Comparison of ENCODE assay signal across 22 mouse cellular contexts in genomic region chr7:139777243-139777642, GRCm38 (mm10). TPM values are rescaled to one million over a fixed set of nuclear protein-coding genes. Genes with fewer than 3 reads are reported as not detected.
DNase-seq lines count a peak whose midpoint lies in the region; ATAC-seq lines count a peak whose summit lies in the region.
"Had no signal": no experiment of that assay in that cellular context is flagged by ENCODE, and none has a peak within 500 bp of the region (broad histone marks: within the 10 kb centered on the region; RNA-seq: fewer than 3 reads in every experiment).

No protein-coding gene starts in this region.

- no peak overlapping the region for H3K27ac ChIP-seq in hindbrain, embryonic 12.5 days
- H3K27ac ChIP-seq: embryonic facial prominence, embryonic 12.5 days; forebrain, embryonic 12.5 days; heart, embryonic 10.5 days; hindbrain, embryonic 15.5 days had no signal

- intact Hi-C loops in left cerebral cortex, postnatal 10 days (cut with DNase I): no loop called here

- 90% methylated on average over 2 of the region's 2 CpGs for WGBS in hindbrain, embryonic 12.5 days

- H3K4me3 ChIP-seq in hindbrain, embryonic 12.5 days: no peak overlapping the region
- H3K4me3 ChIP-seq: embryonic facial prominence, embryonic 12.5 days; forebrain, embryonic 12.5 days; heart, embryonic 10.5 days; hindbrain, embryonic 15.5 days had no signal

- no peaks in the 10 kb centered on the region for H3K36me3 ChIP-seq in hindbrain, embryonic 12.5 days
- H3K36me3 ChIP-seq: embryonic facial prominence, embryonic 12.5 days; forebrain, embryonic 12.5 days; G1E; heart, embryonic 10.5 days; hindbrain, embryonic 15.5 days had no signal

- H3K27me3 ChIP-seq in hindbrain, embryonic 12.5 days: no peaks in the 10 kb centered on the region
- H3K27me3 ChIP-seq: embryonic facial prominence, embryonic 12.5 days; forebrain, embryonic 12.5 days; hindbrain, embryonic 15.5 days had no signal

- no peak for ATAC-seq in hindbrain, embryonic 12.5 days (ENCODE audit: low FRiP score)
- ATAC-seq: CD4-positive, CD25-positive, alpha-beta regulatory T cell, adult 4 months had no signal

- DNase-seq in cerebellum, postnatal 10 days: peak; percentile 46 to 50
- DNase-seq in cerebellum, adult 11 months: no peak
- DNase-seq in heart, postnatal 4 days: peak; percentile 9
- no peak for DNase-seq in heart, adult 9 months (ENCODE audit: low spot score in 2 of 2)
- peak; percentile 23 to 36 for DNase-seq in left cerebral cortex, postnatal 10 days (ENCODE audit: extremely low spot score in 1 of 2, low spot score in 2 of 2)
- DNase-seq in left cerebral cortex, adult 9 months (ENCODE audit: low spot score in 2 of 2): no peak
- peak; percentile 3 for DNase-seq in NIH3T3 (ENCODE audit: low read depth)
- DNase-seq: adrenal gland, postnatal 10 days; B cell, adult 2 months; cerebellum, adult 18-20 months; gastrocnemius, postnatal 36 days; heart, adult 11 months; heart, postnatal 10 days had no signal

- no peaks in the 10 kb centered on the region for H3K4me1 ChIP-seq in hindbrain, embryonic 12.5 days
- H3K4me1 ChIP-seq: embryonic facial prominence, embryonic 12.5 days; forebrain, embryonic 12.5 days had no signal

- H3K9ac ChIP-seq in hindbrain, embryonic 12.5 days: no peak overlapping the region
- H3K9ac ChIP-seq: embryonic facial prominence, embryonic 12.5 days; forebrain, embryonic 12.5 days; hindbrain, embryonic 15.5 days had no signal

- H3K9me3 ChIP-seq in hindbrain, embryonic 12.5 days (replicated peaks): no peaks in the 10 kb centered on the region
- H3K9me3 ChIP-seq: embryonic facial prominence, embryonic 12.5 days; forebrain, embryonic 12.5 days; heart, embryonic 10.5 days; hindbrain, embryonic 15.5 days had no signal

- H3K4me2 ChIP-seq in hindbrain, embryonic 12.5 days (replicated peaks): no peak overlapping the region
- H3K4me2 ChIP-seq: embryonic facial prominence, embryonic 12.5 days; forebrain, embryonic 12.5 days; hindbrain, embryonic 15.5 days had no signal

RNA-seq across cellular contexts. Expression of gene Adgra1, which starts 56.7 kb away (rescaled TPM):
- under 1 TPM; 0.10 to 0.16 TPM for total RNA-seq in heart, postnatal 4 days (2021)
- 10 to 100 TPM; 49.9 to 52.3 TPM for total RNA-seq in left cerebral cortex, postnatal 10 days (2021)
- polyA plus RNA-seq in hindbrain, embryonic 12.5 days (2016; fragmentation: Nextera tagmentation; extraction: Ambion mirVana): 18.7 and 21.4 TPM in 2 replicates
- total RNA-seq: gastrocnemius, adult 8-10 months; heart, postnatal 10 days; hematopoietic stem cell, adult 5-6 weeks had no signal
- polyA plus RNA-seq: CD4-positive, CD25-positive, alpha-beta regulatory T cell, adult 4 months; G1E had no signal

Comparison
In these comparisons a context has a peak if more than half of its experiments do, and no peak if none do; other contexts are left out.
1. DNase-seq: peak in cerebellum, postnatal 10 days (2 of 2), heart, postnatal 4 days (single experiment), left cerebral cortex, postnatal 10 days (2 of 2) and NIH3T3 (single experiment); none in cerebellum, adult 11 months (single experiment), heart, adult 9 months (0 of 2) and left cerebral cortex, adult 9 months (0 of 2).
2. RNA of gene Adgra1, which starts 56.7 kb away (total RNA-seq): 49.9 to 52.3 TPM in left cerebral cortex, postnatal 10 days; 0.10 to 0.16 TPM in heart, postnatal 4 days; every median in the first group is over 10 times any median in the second.